Mouse (Mus musculus) heart, postnatal 4 days (tissue): ENCODE results near the gene Muc20. TPM values are rescaled to one million over a fixed set of nuclear protein-coding genes. Genes with fewer than 3 reads are reported as not detected.

ENCODE experiments used
- DNase-seq: peaks from one replicate; pipeline ENCODE4 v3.0.0; 2021
- total RNA-seq, 2 experiments: library from RNA; stranded (reverse); gene quantifications; 2 replicates each; pipeline ENCODE4 v1.2.3; 2021

The Muc20 gene
- total RNA-seq, 2 experiments from 2014 or later: 0.14 TPM; not detected in 1

DNA sequence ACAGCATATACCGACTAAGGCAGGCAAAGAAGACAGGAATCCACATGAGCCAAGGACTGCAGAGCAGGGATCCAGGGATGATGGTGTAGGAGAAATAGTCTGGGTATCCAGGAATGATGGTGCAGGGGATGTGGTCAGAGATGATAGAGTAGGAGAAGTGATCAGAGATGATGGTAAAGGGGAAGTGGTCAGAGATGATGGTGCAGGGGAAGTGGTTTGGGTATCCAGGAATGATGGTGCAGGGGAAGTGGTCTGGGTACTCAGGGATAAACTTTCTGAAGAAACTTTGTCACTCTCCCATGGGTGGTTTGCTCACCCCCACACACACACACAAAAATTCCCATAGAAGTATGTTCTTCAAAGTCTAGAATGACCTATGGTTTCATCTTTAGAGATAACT is 2.1 kb downstream of the Muc20 start:
- DNase-seq: no peak

DNA sequence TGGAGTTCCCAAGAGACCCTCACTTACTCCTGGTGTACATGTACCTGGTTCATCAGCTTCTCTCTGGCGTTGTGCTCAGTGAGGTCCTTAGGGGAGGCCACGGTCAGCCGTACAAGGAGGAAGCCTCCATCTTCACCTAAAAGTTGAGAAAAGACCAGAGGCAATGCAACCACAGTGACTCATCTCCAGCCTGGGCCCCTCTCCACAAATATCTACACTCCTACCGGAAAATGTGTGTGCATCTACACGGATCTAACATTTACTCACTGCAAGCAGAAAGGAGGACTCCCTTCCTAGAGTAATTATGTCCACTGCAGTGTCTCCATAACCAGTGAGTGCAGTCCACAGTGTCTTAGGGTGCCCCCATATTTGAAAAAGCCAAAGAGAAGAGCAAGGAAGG is 7.2 kb downstream of the Muc20 start:
- no peak for DNase-seq

DNA sequence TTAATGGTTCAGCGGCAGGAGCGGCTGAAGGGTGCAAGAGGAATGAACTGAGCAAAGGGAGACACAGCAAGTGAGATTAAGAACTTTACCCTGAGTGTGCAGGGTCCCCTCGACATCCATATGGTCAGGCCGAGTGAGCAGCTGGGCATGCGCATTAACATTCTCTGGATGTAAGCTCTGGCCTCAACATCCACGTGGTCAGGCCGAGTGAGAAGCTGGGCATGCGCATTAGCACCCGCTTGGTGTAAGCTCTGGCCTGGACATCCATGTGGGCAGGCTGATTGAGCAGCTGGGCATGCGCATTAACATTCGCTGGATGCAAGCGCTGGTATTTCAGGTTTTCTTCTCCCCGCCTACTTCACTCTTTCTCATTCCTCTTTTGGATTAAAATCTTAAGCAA is 12.4 kb downstream of the Muc20 start:
- no peak for DNase-seq

DNA sequence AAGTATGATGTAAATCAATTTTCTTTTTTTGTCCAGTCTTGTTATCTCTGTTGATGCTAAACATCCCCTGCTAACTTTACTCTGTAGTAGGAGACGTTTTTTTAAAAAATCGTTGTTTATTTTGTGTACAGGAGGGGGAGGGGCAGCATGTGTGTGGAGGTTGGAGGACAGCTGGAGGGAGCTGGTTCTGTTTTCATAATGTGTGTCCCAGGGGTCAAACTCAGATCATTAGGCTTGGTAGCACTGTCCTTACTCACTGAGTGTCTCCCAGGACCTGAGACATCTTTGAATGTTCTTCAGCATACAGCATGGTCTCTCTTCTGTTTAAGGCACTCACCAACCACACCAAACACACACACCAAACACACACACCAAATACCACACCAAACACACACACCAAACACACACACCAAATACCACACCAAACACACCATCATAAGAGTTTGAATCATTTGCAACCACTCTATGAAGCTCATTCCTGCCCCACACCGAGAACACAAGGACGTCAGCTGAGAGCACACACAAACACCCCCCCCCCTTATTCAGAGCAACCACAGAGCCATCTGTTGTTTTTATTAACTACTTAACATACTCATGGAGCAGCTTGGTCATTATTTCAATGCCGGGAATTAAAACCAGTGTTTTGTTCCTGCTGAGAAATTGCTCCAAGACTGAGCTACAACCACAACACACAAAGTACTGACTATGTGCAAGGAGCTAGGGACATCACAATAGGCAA is 13.7 kb downstream of the Muc20 start:
- DNase-seq: no peak

DNA sequence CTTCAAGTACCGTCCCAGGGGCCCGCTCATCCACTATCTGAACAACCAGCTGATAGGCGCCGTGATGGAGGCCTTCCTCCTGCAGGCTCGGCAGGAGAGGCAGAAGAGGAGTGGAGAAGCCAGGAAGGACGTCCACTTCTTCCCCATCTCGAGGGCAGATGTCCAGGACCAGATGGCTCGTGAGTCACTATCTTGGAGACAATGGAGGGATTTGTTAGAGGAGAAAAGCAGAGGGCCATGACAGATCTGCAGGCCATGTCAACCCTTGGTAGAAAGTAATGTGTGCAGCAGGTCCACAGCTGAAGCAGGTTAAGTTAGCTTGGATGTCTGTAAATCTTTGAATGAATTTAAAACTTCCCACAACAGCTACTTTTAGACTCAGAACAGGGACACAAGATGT is 18.3 kb downstream of the Muc20 start:
- DNase-seq: no peak

DNA sequence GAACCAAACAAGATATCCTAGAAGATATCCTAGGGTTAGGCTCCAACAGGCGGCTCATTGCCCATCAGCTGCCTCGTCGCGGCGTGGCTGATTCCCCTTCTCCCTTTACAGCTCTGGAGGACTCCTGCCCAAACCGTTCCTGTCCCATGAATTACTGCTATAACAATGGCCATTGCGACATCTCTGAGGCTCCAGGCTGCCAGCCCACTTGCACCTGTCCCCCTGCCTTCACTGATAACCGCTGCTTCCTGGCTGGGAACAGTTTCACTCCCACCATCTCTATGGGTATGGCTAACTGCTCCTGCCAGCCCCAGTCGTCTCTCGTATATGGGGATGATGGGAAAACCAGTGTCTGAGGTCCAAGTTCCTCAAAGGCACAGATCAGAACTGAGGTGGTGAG is 20.6 kb downstream of the Muc20 start:
- DNase-seq: no peak

DNA sequence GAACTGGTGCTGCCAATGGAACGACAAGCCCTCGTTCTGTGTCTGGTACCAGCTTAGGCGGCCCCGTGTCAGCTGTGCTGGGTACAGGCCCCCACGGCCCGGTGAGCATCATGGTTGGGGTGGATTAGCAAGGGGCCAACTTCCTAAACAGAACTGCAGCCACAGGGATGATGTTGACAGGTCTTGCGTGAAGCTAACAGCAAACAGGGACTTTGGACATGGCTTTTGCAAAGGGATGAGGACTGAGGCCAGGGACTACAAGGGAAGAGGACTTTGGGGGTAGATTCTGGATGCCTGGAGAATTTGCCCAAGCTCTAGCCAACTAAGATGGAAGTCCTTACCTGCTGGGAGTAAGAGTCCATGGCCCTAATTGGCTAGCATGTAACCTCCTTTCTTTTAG is 30.3 kb downstream of the Muc20 start:
- no peak for DNase-seq

DNA sequence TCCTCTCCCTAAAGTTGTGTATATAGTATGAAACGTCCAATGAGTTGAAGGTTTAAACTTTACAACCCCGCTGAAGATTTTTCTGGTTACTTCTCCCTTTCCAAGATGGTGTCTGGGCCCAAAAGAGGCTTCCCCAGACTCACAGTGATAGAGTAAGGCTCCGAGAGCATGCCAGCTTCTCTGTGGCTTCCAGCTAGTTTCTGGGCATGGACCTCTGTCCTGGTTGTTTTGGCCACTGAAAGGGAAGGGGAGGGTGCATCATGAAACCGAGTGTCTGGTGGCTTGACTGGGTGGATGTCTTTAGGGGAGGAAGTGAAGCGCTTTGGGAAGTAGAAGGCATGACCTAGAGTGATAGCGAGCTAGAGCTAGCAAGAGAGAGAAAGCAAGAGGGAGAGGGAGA is 32.3 kb downstream of the Muc20 start:
- DNase-seq: no peak

DNA sequence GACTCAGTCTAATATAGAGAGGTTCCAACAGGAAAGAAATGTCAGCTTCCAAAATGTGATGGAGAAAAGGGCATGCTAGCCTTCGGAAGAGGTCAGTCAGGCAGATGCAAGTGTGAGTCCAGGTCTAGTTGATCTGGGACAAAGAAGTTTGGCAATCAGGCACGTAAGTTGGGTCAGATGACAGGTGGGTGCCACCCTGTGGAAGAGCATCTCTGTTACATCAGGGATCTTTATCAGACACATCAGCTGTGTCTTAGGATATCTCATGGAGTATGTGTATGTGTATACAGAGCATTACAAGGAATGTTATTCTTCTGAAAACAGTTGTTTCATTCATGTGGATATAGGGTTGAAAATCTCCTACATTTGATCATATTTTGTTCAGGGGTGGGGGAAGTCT is 32.7 kb downstream of the Muc20 start:
- no peak for DNase-seq

DNA sequence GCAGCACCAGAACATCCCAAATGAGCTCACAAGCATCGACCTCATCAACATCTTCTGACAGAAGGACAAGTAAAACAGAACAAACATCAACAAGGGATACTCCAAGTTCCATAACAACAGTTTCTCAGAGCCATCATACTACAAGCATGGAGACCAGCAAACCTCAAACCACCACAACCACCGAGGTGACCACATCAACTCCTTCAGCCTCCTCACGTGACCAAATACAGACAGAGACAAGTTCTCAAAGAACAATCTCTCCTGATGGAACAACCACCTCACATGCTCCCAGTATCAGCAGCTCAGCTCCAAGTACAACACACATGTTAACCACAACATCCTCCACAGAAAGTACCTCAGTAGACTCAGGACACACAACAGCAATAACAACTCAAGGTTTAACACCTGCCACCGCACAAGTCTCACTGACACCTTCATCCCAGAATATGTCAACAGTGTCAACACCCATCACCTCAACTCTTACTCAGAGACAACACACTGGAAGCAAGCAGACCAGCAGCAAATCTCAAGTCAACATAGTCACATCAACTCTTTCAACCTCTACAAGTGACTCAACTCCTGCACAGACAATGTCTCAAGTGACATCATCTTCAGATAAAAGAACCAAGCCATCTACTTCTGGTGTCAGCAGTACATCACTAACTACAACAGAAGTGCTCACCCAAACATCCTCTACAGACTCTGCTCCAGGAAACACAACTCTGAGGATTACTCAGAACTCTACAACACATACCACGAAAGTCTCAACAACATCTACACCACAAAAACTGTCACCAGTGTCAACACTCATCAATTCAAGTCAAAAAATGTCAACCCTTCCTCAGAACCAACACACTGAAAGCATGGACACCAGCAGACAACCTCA is 46.8 kb downstream of the Muc20 start:
- no peak for DNase-seq

DNA sequence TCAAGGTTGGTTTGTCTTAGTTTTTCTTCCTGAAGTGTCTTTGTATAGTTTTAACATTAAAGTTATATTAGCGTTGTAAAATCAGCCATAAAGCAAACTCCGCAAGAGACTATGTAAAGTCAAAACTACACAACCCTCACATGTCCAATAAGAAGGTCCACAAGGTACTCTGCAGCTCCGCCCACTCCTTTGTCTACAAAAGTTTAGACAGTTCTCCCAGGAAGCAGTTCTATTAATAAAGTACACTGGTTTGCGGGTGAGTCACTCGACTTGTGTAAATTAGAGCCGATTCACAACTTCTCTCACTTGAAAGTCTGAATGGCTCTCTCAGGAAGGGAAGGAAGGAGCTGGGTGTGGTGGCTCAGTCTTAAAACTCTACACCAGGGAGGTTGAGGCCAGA is 51.4 kb downstream of the Muc20 start:
- DNase-seq: no peak

DNA sequence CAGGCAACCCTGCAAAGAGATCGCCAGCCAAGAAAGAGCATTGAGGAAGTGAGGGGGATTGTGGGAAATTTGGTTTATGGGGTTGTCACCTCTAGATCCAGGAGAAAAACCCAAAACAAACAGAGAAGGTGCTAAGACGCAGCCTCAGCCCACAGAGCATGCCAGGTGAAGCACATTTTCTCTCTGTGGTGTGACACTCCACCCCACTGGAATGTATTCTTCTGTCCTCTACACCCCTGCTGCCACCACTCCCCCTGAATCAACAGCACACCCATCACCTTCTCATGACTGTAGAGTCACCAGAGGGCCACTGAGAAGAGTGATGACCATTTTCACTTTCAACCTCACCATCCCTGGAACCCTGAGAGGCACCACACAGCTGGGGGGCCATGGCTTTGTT is 54.5 kb downstream of the Muc20 start:
- DNase-seq: no peak

DNA sequence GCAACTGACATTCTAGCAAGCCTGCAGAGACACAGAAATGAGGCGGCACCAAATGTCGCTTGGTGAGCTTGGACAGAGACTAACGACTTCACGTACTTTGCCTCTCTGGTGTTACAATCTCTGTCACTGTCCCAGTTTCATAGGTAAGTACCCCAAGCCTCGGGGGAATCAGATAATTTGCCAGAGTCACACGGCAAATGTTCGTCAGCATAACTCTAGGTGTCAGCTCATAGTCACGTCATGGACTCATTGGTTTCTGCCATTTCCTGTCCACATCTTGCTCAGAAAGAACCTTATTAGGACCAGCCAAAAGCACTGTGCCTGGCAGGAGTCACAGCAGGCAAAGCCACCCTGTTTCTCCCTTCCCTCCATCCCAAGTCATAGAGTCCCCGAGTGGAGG is 55.9 kb downstream of the Muc20 start:
- DNase-seq: no peak

DNA sequence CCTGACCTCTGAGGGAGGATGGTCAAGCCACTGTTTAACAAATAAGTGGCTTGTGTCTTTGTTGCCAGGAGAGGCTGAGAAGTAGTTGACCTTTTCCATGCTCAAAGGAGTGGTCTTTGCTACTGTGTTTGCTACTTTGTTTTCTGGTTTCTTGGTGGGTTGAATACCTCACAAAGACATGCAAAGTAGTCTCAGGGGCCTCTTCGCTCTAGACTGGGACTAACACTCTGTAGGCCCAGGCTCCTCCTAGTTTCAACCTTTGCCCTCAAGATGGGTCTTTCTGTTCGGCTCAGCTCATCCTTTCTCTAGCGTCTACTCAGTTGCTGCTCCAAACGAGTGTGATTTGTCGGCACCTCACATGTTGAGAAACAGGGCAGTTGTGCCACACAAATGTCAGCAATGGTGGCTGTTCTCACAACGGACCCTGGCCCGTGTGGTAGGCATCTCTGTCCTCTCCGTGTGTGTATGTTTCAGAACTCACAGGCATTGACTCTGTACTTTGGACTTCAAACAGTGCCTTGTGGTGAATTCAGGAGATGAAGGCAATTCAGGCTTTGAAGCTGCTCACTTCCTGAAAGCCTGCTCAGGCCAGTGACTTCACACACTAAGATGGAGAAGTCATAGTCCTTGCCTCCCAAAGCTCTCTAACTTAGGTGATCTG is 57.1 kb downstream of the Muc20 start:
- no peak for DNase-seq

DNA sequence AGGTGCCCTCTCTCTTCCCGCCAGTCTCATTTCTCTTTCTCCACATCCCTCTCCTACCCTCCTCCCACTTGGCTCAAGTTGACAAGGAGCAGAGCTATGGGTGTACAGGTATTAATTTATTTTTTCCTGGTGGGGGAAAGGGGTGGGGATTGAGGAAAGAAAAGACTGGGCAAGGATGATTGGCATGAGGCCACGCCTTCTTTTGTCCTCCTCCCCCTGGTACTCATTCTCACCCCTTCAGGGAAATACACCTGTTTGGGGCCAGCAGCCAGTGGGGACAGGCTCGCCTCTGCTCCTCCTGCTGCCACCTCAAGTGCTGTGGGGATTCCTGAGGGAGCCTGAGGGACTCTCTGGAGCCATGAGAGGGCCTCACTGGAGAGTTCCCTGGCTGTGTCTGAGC is 61.2 kb downstream of the Muc20 start:
- DNase-seq: no peak

DNA sequence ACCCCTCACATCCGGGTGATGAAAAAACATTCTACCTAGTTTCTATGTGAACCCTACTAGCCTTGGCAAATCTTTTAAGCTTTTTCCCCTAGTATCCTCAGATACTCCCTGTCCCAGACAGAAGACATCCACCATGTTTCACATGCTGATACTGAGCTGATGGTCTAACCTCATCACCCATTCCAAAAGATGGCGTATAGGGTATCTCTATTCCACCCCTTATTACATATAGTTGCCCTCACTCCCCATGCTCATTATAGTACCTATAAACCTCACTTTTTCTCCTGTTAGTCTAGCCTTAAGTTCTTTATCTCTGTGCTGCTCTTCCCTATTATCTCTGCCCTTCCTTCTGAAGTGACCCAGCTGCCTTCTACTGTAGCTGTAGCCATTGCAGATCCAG is 61.6 kb downstream of the Muc20 start, which contains the start of gene Muc4:
Gene Muc4 (plus strand): TSS at position 301 of the 400 bp plus-strand sequence.
- DNase-seq: no peak

DNA sequence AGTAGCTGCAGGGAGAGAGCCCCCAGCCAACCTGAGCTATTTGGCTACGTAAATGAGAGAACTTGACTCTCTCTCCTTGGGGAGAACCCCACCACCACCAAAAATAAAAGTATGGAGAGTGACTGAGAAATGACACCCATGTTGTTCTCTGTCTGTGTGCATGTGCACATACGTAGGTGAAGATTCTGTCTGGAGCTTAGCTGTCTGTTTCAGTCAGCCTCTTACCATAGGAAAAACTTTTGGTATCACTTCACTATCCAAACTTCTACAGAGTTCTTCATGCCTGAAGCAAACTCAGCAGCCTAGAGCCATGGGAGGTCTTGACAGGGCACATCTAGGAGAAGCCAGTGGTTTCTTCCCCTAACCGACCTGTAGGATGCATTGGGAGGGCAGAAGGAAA is 64.0 kb downstream of the Muc20 start:
- no peak for DNase-seq

DNA sequence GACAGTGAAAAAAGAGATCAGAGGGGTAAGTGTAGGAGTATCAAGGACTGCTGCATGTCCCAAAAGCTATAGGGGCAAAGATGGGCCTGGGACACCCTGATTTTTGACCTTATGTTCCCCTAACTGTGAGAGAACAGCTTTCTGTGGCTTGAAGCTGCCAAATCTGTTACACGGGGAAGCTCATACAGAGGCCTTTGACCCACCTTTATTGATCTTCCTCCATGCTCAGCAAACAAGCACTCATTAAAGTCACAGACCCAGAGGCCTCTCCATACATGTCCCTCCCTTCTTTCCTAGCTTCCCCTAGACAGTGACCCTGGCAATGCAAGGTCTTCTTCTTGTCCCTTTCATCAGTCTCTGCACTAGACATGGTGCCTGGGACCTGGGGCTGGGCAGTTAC is 68.5 kb downstream of the Muc20 start:
- DNase-seq: no peak

DNA sequence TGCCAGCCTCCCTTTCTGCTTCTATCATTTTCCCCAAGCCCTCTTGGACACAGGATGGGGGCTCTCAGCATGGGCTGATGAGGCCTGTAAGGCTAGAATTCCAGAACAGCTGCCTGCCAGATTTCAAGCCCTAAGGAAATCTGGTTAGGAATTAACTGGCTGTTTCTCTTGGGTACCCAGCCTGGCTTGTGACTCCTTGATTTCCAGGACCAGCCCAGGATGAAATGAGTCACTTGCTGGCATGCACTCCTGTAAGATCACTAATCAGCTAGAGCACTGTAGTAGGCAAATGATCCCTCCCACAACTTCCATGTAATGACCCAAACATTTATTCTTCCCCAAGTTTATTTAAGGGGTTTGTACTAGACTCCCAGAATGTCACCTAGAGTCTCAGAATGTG is 69.0 kb downstream of the Muc20 start:
- no peak for DNase-seq
